Mouse (Mus musculus): ENCODE data around the gene Slc30a2.

DNA sequence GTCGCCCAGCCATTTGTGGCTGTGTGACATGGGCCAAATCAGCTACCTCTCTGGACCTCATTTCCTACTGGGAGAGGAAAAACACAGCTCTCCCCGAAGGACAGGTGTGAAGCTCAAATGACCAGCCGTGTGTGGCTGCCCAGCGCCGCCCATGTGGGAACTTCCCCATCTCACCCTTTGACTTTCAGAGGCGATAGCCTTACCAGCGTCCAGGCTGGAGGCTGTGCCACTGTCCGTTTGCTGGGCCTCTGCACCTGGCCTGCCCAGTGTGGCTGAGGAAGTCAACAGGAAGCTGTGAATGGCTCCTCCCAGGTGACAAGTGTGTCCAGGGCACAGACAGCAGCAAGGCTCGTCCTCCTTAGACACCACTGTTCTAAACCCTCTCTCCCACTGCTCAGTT, 31.2 kb upstream of the Slc30a2 start:
- no peak for TF ChIP-seq CTCF (IDR thresholded peaks at IDR 0.05)
- TF ChIP-seq EP300 (IDR thresholded peaks at IDR 0.05): no peak

Data from lung, postnatal 0 days (tissue).